Mouse (Mus musculus) embryonic facial prominence, embryonic 10.5 days (tissue): Measurements from ENCODE around the gene Fndc3a. TPM values are rescaled to one million over a fixed set of nuclear protein-coding genes. Genes with fewer than 3 reads are reported as not detected.
A peak's percentile ranks its signal among the peaks of the same experiment; 100 is the strongest.

Source experiments
- DNase-seq: peaks from one replicate; pipeline ENCODE4 v3.0.0-alpha.2; 2017; ENCODE audit warnings: low spot score
- H3K27ac ChIP-seq: fragments of 300-500 bp; sonication (generic); replicated peaks from 2 replicates; pipeline ENCODE4 v1.5.1; 2016; ENCODE audit warnings: mild to moderate bottlenecking
- H3K27me3 ChIP-seq: fragments of 300-500 bp; sonication (generic); replicated peaks from 2 replicates; pipeline ENCODE4 v1.6.1; 2016; ENCODE audit warnings: low read depth, mild to moderate bottlenecking; ENCODE audit not compliant: poor library complexity, severe bottlenecking
- H3K36me3 ChIP-seq: fragments of 300-500 bp; sonication (generic); replicated peaks from 2 replicates; pipeline ENCODE4 v1.6.1; 2016; ENCODE audit warnings: mild to moderate bottlenecking, moderate library complexity
- H3K4me1 ChIP-seq: fragments of 300-500 bp; sonication (generic); 2 replicates; pipeline ENCODE4 v1.6.1; 2016
- H3K4me3 ChIP-seq: fragments of 300-500 bp; sonication (generic); 2 replicates; pipeline ENCODE4 v1.5.1; 2016; ENCODE audit warnings: mild to moderate bottlenecking, moderate library complexity
- H3K9me3 ChIP-seq: fragments of 300-500 bp; sonication (generic); 2 replicates; pipeline ENCODE4 v1.6.1; 2016; ENCODE audit warnings: mild to moderate bottlenecking
- WGBS: fragments of 180-500 bp; shearing (Covaris S2); methylation state at CpG from one replicate; pipeline ENCODE4 v1.1.7; 2016; 5-methylcytosine and 5-hydroxymethylcytosine counted together
- polyA plus RNA-seq: library from polyadenylated mRNA; unstranded; fragments of >200 nt; fragmentation: Nextera tagmentation; extraction: Ambion mirVana; gene quantifications from 2 replicates; pipeline ENCODE4 v1.2.1, GENCODE M21; 2016

Gene Fndc3a
- polyA plus RNA-seq, 1 experiment from 2014 or later: 42.6 TPM

- WGBS: 93% methylated on average over 6 of the region's 6 CpGs
- no peak for DNase-seq
- H3K4me1 ChIP-seq: no peaks in the 10 kb centered on the region
- peaks cover 72% of the 10 kb centered on the region for H3K36me3 ChIP-seq
- H3K27me3 ChIP-seq: no peaks in the 10 kb centered on the region
- no peak overlapping the region for H3K4me3 ChIP-seq
- H3K9me3 ChIP-seq: no peaks in the 10 kb centered on the region
- no peak overlapping the region for H3K27ac ChIP-seq
Observed at GRCm38 (mm10) chr14:72582979-72583378, 126.8 kb downstream of the Fndc3a start.

DNA sequence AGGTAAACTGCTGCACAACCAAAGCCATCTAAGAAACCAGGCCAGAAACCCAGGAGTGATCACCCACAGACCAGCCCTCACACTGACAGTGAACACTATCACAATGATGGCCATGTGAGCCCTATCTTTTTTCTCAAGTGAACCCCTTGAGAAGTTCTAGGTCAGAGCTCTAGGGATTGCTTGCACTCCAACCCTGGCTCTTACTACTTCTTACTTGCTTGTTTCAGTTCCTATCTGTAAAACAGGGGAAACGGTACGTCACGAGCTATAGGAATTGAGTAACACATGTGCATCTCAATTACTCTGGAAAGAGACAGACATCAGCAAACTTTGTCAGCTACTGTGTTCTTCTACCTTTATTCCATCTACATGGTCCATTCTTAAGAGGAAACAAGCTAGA, 128.8 kb downstream of the Fndc3a start:
- no peaks in the 10 kb centered on the region for H3K9me3 ChIP-seq
- DNase-seq: no peak
- no peak overlapping the region for H3K27ac ChIP-seq
- no peaks in the 10 kb centered on the region for H3K4me1 ChIP-seq
- no peak overlapping the region for H3K4me3 ChIP-seq
- WGBS: 92% methylated on average over 3 of the region's 3 CpGs
- no peaks in the 10 kb centered on the region for H3K27me3 ChIP-seq
- peaks cover 74% of the 10 kb centered on the region for H3K36me3 ChIP-seq

DNA sequence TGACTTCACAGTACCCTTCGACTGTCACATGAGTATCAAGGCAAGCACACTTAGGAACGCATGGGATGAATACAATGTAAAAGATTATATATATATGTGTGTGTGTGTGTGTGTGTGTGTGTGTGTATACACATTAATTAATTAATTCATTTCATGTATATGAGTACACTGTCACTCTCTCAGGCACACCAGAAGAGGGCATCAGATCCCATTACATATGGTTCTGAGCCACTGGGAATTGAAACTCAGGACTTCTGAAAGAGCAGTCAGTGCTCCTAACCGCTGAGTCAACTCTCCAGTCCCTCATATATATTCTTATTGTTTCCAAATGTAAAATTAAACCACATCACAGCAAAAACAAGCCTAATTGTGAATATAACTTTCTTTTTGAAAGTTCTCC, 133.5 kb downstream of the Fndc3a start:
- no peaks in the 10 kb centered on the region for H3K9me3 ChIP-seq
- no peaks in the 10 kb centered on the region for H3K27me3 ChIP-seq
- DNase-seq: no peak
- whole genome bisulfite sequencing: 90% methylated on average over 3 of the region's 3 CpGs
- peaks cover 88% of the 10 kb centered on the region for H3K36me3 ChIP-seq
- no peak overlapping the region for H3K27ac ChIP-seq
- H3K4me1 ChIP-seq: no peaks in the 10 kb centered on the region
- no peak overlapping the region for H3K4me3 ChIP-seq

DNA sequence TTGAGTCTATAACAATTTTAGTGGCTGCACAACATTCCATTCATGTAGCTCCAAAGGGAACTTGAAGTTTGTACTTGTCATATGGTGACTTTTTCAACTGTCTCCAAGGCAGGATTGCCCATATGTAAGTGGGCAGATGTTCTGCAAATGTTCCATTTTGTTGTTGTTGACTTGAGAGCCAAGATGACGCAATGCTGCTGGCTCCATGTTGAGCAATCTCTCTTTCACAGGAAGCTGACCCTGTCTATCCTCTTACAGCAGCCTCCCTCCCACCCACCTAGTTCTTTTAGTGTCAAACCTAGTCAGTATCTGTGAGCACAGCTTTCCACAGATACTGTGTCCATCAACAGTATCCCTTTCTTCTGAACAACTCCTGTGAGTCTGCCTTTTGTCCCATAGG, 145.9 kb downstream of the Fndc3a start:
- Histone ChIP-seq H3K27me3 (no peaks in the 10 kb centered on the region), H3K36me3 (peaks cover 85% of the 10 kb centered on the region), H3K9me3 (no peaks in the 10 kb centered on the region), H3K4me3 (no peak overlapping the region), H3K4me1 (no peaks in the 10 kb centered on the region), H3K27ac (no peak overlapping the region)
- 94% methylated on average over 1 of the region's 1 CpGs for WGBS
- DNase-seq: no peak

DNA sequence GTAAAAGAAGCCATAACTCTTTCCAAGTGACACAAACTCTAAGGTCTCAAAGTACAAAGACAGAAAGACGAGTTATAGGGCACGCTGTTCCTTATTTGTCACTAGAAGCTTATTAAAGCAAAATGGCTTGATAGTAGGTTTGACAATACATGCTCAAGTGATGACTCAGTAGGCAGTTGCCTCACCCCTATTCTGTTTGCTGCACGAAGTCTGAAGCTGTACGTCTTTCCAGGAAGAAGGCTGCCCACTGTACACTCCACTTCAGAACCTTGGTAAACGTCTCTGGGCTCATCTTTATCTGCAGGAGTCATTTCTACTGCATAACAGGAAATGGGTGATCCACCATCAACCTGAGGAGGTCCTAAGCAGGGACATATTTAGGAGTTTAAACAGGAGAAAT, 151.0 kb downstream of the Fndc3a start:
- Histone ChIP-seq H3K9me3 (no peaks in the 10 kb centered on the region), H3K27ac (no peak overlapping the region), H3K27me3 (no peaks in the 10 kb centered on the region), H3K36me3 (peaks cover 84% of the 10 kb centered on the region), H3K4me3 (no peak overlapping the region), H3K4me1 (no peaks in the 10 kb centered on the region)
- DNase-seq: no peak
- 89% methylated on average over 5 of the region's 5 CpGs for WGBS

GRCm38 (mm10) chr14:72555846-72556245, 154.0 kb downstream of the Fndc3a start:
- Histone ChIP-seq H3K27ac (no peak overlapping the region), H3K9me3 (no peaks in the 10 kb centered on the region), H3K4me3 (no peak overlapping the region), H3K36me3 (peaks cover 88% of the 10 kb centered on the region), H3K27me3 (no peaks in the 10 kb centered on the region), H3K4me1 (no peaks in the 10 kb centered on the region)
- DNase-seq: no peak
- 87% methylated on average over 1 of the region's 1 CpGs for WGBS

- H3K4me3 ChIP-seq: no peak overlapping the region
- 89% methylated on average over 5 of the region's 5 CpGs for WGBS
- peaks cover 12% of the 10 kb centered on the region for H3K4me1 ChIP-seq
- no peak overlapping the region for H3K27ac ChIP-seq
- H3K9me3 ChIP-seq: no peaks in the 10 kb centered on the region
- peaks cover 37% of the 10 kb centered on the region for H3K36me3 ChIP-seq
- no peak for DNase-seq
- H3K27me3 ChIP-seq: peaks cover 23% of the 10 kb centered on the region
Observed at GRCm38 (mm10) chr14:72536392-72537017, 173.3 kb downstream of the Fndc3a start.

DNA sequence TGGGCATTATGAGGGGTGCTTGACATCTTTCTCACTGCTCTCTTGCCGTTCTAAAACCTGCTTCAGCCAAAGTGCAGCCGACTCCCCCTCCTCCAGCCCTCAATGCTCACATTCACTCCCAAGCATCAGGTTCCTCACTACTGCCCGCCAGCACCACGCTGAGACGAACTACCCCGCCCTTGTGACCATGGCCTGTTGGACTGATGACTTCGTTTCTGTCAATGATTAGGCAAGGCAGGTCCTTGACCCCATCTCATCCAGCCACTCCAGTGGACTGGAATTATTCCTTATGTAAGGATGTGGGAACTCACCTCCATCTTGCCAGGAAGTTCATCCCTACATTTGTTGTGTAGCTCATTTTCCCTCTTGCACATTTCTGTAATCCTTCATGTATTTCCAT, 175.9 kb downstream of the Fndc3a start:
- Histone ChIP-seq H3K4me3 (no peak overlapping the region), H3K27me3 (peaks cover 47% of the 10 kb centered on the region), H3K27ac (no peak overlapping the region), H3K4me1 (peaks cover 22% of the 10 kb centered on the region), H3K36me3 (peaks cover 11% of the 10 kb centered on the region), H3K9me3 (no peaks in the 10 kb centered on the region)
- DNase-seq: no peak
- whole genome bisulfite sequencing: 79% methylated on average over 7 of the region's 7 CpGs

DNA sequence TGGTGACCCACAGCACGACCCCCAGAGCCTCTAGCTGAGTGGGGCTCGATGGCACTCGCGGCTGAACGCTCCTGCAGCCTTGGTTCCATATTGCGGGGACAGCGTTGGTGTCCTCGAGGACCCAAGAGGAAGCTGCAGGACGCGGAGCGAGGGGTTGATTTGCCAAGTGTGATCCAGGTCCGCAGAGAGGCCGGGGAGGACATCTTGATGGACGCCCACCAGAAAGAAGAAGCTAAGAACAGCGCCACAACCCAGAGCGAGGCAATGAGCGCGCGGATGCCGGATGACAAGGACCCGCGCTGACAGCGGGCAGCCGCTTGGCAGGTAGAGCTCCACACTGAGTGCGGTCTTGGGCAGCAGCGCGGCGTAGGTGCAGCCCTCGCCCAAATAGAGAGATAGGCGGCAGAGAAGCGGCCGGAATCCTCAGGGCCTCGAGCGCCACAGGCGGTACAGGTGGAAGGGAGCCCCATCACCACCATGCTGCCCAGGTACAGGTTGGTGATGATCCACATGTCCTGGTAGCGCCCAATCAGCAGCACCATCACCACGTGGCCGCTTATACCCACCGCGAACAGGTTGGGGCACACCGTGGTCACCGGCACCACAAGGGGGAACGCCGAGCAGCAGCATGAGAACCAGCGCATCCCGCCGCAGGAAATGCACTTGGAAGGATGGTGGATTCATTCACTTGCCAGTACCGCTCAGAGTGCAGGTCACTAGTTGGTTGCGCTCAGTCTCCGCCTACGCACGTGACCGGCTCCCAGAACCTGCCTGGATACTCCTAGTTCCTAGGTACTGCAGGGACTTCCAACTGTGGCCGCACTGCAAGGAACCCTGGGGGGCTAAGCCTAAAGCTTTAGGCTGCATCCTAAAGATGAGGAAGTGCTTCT, 177.5 kb downstream of the Fndc3a start:
- 0 out of 2 replicates have a peak overlapping the region, but pooled peaks have one; percentile 30 for H3K27ac ChIP-seq
- no peaks in the 10 kb centered on the region for H3K9me3 ChIP-seq
- DNase-seq: peak; percentile 66
- peaks cover 47% of the 10 kb centered on the region for H3K27me3 ChIP-seq
- H3K36me3 ChIP-seq: peaks cover 8% of the 10 kb centered on the region; the same call in 1 of the 2 replicates
- WGBS: 4% methylated on average over 54 of the region's 54 CpGs
- H3K4me3 ChIP-seq: peak overlapping the region; percentile 64
- peaks cover 25% of the 10 kb centered on the region for H3K4me1 ChIP-seq

- Histone ChIP-seq H3K4me3 (no peak overlapping the region), H3K9me3 (no peaks in the 10 kb centered on the region), H3K4me1 (peaks cover 18% of the 10 kb centered on the region), H3K27me3 (peaks cover 29% of the 10 kb centered on the region), H3K27ac (no peak overlapping the region), H3K36me3 (no peaks in the 10 kb centered on the region)
- no peak for DNase-seq
- WGBS: 81% methylated on average over 1 of the region's 1 CpGs
Observed at GRCm38 (mm10) chr14:72527126-72527525, 182.7 kb downstream of the Fndc3a start.

- Histone ChIP-seq H3K27ac (no peak overlapping the region), H3K36me3 (no peaks in the 10 kb centered on the region), H3K9me3 (no peaks in the 10 kb centered on the region), H3K4me1 (no peaks in the 10 kb centered on the region), H3K4me3 (no peak overlapping the region), H3K27me3 (no peaks in the 10 kb centered on the region)
- no peak for DNase-seq
- 72% methylated on average over 2 of the region's 2 CpGs for WGBS
Observed at GRCm38 (mm10) chr14:72519561-72519960, 190.2 kb downstream of the Fndc3a start.

GRCm38 (mm10) chr14:72518786-72519185, 191.0 kb downstream of the Fndc3a start:
- Histone ChIP-seq H3K4me1 (no peaks in the 10 kb centered on the region), H3K9me3 (no peaks in the 10 kb centered on the region), H3K36me3 (no peaks in the 10 kb centered on the region), H3K27ac (no peak overlapping the region), H3K27me3 (no peaks in the 10 kb centered on the region), H3K4me3 (no peak overlapping the region)
- 83% methylated on average over 6 of the region's 6 CpGs for WGBS
- DNase-seq: no peak

DNA sequence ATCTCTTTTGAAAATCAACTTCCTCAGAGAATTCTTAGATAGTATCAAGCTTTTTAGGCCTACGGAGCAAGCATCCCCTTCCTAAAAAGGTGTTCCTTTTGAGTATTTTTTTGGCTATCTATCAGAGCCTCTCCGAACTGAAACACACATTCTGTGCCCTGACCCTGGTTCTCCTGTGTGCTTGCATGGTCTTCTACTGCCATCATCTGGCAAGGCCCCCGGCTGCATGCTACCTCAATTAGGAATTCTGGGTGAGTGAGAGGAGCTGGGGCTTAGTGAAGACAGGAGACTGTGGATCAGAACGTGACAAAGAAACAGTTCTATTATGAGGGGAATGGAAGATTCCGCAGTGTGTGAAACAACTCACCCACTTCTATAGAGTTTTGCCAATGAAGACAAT, 193.4 kb downstream of the Fndc3a start:
- WGBS: 28% methylated on average over 5 of the region's 5 CpGs
- Histone ChIP-seq H3K27me3 (no peaks in the 10 kb centered on the region), H3K36me3 (no peaks in the 10 kb centered on the region), H3K4me1 (no peaks in the 10 kb centered on the region), H3K9me3 (no peaks in the 10 kb centered on the region), H3K27ac (no peak overlapping the region), H3K4me3 (no peak overlapping the region)
- DNase-seq: peak; percentile 67
